Mouse (Mus musculus) left cerebral cortex, postnatal 25 days (tissue): ENCODE measurements at regions not wholly inside any gene's neighbourhood (a gene's known extent, or its start where the extent isn't known, plus 50 kb on each side); places are given as distances from the start of the nearest gene placed in this dataset.
A peak's percentile ranks its signal among the peaks of the same experiment; 100 is the strongest.

Source experiments
- DNase-seq, 2 experiments: peaks; one replicate each; pipeline ENCODE4 v3.0.0; 2022; ENCODE audit warnings: low spot score in 2 of 2, mixed read lengths in 1 of 2
- intact Hi-C: fragments of 180-260 bp; cut with DNase I; formaldehyde crosslinking; loops from one replicate; pipeline ENCODE4 v1.15.1; 2025

DNA sequence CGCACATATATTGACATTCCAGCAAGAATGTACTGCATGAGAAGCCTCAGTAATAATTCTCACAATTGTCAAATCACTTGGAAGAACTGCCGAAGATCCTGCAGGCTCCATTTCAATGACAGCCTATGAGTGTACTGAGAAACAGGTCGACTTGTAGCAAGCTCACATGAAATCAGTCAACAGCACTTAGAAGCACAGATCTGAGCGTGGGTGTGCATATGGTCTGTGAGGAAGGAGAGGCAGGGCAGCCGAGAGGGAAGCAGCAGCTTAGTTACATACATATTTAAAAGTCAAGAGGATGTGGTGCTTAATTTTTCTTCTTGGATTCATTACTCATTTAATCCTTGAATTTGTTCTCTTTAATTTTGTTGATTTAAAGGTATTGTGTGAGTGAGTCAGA, 967.4 kb upstream of the Epha7 start:
- intact Hi-C loops: no loop called here
- DNase-seq: peak in 1 of 2 experiments; percentile 61

DNA sequence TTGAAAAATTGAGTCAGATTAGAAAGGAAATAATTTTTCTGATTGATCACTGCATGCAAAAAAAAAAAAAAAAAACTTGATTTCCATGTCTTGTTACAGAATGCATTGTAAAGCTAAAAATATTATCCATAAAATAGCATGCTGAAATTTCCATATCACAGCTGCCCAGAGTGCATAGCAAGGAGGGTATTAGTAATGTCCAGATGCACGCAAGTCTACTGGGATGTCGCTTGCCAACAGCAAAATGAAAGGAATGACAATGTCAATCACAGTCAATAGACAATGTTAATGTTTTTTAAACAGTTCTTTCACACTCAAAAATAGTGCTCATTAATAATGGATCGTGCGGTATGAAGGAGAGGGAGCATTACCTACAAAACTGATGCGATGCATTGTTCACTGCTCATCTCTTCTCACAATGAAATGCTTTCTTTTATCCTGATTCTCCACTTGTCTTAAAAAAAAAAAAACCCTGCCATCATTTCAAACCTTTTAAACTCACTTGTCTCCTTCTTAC, 966.8 kb upstream of the Epha7 start:
- intact Hi-C loops: no loop called here
- DNase-seq: no peak

DNA sequence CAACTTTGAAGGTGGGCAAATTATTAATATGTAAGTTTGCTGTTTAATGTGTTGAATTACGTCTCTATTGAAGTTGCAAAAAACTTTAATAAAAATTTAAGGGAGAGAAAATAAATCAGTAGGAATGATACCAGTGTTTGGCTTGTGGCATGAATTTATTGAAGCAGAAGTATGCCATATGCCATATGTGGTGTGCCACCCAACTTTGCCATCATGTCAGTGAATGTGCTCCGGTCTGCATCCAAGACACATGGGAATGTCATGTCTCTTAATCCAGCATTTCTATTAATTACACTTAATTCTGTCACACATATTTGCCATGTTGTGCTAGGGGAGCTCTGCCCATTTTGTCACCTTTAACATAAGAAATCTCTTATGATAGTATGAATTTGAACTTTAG, 956.8 kb upstream of the Epha7 start:
- DNase-seq: no peak
- intact Hi-C loops: no loop called here

DNA sequence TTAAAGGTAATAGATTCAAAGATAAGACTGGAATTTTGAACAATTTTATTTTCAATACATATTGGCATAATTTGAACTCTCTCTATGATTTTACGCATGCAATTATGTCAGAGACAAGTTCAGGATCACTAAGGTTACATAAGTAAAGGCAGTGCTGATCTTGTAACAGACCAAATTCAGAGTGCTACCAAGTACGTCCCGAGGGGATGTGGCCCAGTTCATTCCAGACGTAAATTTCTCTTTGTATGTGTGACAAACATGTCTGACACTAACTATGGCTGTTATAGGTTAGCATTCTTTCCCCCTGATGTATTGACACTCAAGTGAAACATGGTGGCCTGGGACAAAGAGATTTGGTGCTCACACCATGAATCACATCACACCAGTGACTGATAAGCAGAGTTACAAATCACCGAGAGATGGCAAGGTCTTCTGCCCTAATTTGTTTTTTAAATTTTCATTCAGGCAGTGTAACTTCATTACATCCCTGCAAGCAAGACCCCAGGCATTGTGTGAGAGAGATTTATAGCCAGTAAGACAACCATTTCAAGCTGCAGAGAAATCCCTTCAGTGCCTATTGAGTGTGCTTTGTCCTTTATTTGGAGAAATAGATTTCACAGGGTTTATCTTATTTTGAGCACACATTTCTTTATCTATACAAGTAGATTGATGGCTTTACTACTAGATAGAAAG, 925.5 kb upstream of the Epha7 start:
- DNase-seq: no peak
- intact Hi-C loops: no loop called here

DNA sequence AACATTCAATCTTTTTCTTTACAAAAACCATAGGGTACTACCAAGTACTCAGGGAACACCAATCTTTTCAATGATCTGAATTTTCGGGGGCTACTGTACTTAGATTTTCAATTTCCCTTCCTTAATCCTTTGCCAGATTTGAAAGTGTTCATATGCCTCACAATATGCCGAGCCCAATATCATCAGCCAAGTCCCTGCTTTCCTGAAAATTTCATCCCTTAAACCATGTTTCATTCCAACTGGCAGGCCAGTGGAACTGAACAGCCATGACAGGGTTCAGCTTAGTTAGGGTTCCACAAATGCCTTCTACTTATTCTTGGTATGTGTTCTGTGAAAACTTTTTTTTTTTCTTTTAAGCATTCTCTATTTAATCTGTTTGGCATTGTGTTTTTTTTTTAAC, 916.5 kb upstream of the Epha7 start:
- no peak for DNase-seq
- intact Hi-C loops: no loop called here

DNA sequence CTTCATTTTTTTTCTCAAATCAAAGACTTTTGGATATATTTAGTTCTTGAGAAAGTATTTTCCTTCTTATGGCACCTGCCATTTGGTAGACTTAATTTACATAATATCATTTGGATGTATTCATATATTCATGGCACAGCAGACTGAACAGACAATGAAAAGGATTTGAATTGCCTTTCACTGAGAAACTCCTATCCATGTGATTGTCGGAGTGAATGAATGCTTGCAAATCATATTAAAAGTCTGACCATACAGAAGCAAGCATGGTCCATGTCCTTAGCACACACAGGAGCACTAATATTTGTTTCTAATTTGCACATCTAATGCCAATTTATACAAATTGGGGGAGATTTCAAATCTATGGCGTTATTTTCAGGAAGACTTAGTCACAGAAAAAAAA, 867.6 kb upstream of the Epha7 start:
- no peak for DNase-seq
- intact Hi-C loops: no loop called here

DNA sequence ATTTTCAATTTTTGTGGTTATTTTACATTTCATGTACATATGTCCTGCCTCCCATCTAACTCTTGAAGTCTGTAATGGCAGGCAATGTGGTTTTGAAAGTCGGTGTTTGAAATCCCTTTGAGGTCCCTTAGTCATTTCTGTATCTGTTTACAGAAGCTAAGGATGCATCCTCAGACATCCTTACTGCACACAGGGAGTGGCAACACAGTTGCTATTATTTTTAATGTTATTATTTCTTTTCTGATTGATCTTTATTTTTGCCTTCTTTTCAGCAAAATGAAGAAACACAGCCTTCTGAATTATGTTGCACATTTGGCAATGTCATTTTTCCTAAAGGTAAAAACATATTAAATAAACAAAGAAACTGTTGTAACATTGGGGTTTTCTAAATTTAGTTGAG, 867.2 kb upstream of the Epha7 start:
- intact Hi-C loops: no loop called here
- DNase-seq: no peak

DNA sequence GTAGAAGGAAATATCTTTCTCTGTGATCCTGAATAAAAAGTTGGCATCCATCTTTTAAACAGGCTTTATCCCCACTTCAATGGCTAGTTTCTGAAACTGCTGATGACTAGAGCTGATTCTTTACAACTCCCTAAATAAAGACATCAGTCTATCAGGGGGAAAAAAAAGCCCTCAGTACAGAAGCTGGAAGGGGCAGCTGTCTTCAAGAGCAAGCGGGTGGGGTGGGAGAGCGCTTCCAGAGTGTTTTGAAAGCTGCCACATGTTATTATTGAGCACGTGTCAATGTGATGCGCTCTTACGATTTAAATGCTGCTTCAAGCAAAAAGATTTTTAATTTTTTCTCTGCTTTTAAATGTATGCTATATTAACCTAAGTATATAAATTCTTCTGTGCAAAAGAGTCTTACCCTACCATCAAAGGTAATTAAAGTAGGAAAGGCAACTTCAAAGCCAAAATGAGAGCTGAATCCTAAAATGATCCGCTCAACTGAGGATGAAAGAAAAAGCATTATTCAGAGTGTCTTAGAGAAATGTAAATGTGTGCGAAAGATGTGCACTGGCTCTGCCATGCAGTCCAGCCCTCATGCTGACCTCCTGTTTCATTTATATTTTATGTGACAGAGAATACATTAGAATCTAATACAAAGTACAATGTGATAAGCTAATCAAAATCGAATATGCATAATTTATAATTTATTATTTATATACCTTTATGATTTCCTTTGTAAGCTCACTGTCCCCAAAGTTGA, 862.8 kb upstream of the Epha7 start:
- intact Hi-C loops: no loop called here
- DNase-seq: no peak

DNA sequence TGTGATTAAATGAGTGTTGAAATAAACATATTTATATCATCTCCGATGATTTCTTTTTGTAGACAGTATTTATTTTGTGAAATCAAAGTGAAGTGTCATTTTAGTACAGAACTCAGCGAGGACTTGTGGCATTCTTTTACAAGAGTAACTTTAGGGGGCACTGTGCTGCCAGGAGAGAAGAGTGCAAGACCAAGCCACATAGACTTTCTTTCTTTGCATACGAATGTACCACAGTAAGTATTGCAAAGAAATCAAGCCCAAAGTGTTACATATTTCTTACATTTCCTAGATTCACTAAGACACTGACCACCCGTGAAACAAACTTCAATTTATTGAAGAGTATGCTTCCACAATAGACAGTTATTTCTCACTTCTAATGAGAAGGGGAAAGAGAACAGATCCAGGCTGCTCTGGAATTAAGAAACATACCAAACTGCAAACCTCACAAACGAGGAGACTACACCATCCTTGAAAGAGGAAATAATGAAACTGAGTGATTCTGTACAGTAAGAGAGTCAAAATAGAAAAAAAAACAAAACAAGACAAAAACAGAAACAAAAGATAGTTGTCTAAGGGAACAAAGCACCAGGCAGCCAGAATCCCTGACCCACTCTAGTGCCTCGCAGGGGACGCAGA, 847.8 kb upstream of the Epha7 start:
- DNase-seq: peak; percentile 21 to 77
- intact Hi-C loops: loop anchor here (5.0 kb wide), 1 partner anchor 847 kb away; the partner anchor contains the start of gene Epha7

DNA sequence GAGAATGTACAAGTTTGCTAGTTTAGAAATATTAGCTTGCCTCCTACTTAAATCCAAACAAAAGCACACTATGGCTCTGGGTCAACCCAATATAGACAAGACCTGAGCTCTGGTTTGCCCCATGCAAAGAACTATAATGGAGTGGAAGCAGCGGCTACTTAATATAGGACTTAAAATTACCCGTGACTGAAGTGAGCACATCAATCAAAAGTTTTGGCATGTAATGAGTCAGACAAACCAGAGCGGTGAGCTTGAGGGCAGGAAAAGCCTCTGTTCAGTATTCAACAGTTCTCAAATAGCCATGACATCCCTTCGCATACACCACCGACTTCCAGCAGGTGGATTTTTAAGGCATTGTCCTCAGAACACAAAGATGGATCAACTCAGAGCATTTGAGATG, 842.4 kb upstream of the Epha7 start:
- no peak for DNase-seq
- intact Hi-C loops: no loop called here

DNA sequence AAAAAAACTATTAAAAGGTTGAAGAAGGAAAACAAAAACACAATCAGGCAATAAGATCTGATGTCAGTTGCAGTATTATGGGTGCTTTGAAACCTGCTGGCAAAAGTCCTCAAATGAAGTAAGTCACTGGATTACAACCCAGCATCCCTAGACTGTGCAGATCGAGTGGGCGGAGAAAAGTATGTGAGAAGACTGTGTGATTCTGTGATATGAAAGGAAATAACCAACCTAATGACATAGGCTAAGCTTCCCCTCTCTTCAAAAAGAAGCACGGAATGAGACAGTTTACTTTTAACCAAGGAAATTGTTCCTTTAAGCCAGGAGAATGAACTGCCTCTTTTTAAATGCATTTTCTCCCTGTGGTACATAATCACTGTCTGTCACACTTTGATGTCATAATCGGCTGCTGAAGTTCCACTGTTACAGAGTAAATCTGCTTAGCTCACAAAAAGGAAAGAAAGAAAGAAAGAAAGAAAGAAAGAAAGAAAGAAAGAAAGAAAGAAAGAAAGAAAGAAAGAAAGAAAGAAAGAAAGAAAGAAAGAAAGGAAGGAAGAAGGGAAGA, 833.6 kb upstream of the Epha7 start:
- intact Hi-C loops: no loop called here
- peak in 1 of 2 experiments; percentile 15 for DNase-seq

DNA sequence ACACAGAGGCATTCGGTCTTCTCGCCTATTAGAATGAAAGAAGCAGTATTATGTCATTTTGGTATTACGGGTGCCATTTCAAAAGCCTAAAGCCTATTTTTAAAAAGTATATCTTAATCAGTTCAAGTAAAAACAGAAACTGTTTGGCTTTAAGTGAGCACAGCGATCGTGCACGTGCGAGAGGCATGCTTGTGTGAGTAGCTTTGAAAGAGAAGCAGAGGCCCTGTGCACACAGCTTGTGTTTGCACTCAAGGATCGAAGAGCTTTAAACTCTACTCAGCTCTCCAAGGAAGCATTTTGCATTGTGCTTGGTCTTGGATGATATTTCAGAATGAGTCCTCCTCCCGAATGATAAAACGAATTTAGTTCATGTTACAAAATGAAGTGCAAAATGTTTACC, 833.1 kb upstream of the Epha7 start:
- intact Hi-C loops: no loop called here
- DNase-seq: no peak

DNA sequence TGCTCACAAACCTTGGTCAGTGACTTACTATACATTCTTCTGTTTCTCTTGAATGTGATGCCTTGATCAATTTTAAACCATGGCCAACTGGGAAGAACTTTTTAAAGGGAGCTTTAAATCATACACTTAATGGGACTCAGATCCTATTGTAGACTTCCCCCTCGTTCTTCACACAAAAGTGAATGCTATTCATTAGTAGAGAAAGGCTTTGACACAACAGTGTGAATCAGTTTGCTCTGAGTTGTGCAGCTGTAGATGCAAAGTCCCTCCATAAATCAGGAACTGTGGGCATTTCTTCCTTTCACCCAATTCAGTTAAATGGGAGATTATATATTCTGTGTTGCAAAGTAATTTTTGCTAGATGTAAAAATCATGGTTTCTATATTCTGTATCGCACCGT, 831.6 kb upstream of the Epha7 start:
- no peak for DNase-seq
- intact Hi-C loops: no loop called here

DNA sequence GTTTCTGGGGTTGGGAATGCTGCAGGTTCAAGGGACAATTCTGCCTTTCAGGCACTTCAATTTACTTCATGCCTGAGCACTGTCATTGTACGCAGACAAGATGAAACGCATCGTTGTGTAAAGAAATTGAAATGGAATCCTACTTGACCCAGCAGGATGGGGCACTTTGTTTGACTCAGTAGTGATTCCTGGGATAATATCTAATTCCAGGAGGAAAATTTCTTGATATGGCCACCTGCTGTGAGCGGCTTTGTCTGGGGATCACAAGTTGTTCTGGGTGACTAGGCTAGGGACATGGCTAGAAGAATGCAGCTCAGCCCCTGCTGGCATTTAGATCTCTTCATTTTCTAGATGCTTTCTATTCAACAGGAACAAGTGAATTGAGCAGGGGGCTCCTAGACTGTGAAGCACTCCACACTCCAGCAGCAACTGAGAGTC, 824.9 kb upstream of the Epha7 start:
- intact Hi-C loops: no loop called here
- no peak for DNase-seq

DNA sequence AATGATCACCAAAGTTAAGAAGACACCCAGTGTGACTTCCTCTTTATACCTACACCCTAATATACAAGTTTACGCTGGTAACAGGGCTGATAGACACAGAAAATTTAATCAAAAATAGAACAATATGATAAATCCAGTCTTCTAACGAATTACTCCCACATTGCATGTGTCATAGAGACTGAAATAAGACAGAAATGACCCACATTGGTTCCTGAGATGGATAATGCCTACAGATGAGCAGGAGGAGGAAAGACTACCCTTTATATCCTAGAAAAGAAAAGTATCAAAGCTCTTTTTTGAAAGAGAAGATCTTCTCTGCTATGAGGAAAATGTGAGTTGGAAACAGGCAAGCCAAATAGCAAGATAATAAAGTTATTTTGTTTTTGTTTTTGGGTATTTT, 818.5 kb upstream of the Epha7 start:
- intact Hi-C loops: loop anchor here (5.0 kb wide), 1 partner anchor 113 kb away; no protein-coding TSS in a partner anchor
- DNase-seq: peak in 1 of 2 experiments; percentile 38

DNA sequence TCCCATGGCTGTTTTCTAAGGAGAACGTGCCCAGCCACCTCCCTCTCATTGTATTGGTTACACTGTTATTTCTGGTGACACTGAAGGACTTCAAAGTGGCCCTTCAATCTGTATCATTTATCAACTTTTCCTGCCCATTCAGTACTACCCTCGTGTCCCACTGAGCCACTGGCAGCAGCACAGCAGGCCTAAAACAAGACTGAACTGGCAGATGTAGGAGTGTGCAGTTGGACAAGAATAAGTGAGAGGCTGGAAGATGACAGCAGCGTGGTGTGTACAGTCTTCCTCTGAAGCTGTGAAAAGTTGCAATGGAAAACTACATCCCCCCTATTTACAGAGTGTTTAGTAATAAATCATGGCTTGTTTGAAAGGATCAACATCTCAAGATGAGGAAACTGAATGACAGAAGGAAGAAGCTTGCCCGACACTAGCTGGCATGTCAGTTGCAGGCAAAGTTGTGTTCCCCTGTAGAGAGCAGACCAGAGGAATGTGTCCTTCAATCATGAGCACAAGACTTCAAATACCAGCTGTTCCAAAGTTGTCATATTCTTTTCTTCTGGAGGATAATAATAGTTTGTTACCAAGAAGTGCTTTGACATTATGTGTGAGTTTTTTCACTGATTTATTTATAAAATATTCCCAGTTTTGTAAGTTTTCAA, 811.0 kb upstream of the Epha7 start:
- DNase-seq: peak in 1 of 2 experiments; percentile 56
- intact Hi-C loops: loop anchor here (2.0 kb wide), 1 partner anchor 297 kb away; no protein-coding TSS in a partner anchor
